Mouse (Mus musculus) cerebellum, adult 18-20 months (tissue): ENCODE results near the gene Nrros.

Source experiments
- DNase-seq, 2 experiments: peaks; one replicate each; pipeline ENCODE4 v3.0.0; 2021

Gene Nrros

DNA sequence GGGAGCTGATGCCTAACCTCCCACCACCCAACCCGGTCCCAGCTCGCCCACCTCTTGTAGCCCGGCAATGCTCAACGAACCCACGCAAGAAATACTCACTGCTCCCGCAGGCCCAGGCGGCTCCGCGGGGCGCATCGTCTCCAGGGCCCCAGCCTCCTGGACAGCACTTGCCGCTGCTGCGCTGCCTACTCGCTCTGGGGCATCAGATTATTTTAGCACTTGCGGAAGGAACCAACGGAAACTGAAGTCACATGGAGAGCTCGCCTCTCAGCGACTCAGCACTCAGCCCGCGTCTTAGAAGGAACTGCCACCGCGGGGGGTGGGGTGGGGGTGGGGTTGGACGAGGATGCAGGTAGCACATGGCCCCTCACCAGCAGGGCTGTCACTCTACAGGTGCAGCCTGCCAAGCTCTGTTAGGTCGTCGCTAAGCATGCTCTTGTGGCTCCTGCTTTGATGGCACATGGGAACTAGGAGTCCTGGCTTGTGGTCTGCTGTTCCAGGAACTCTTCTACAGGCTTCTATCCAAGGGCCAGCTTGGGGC is at the start of gene Nrros:
Gene Nrros (minus strand): TSS at position 314 of the 541 bp plus-strand sequence.
- peak; percentile 64 to 67 for DNase-seq

- no peak for DNase-seq
Measured at GRCm38 (mm10) chr16:32214804-32215576, 49.6 kb upstream of the Nrros start.

DNA sequence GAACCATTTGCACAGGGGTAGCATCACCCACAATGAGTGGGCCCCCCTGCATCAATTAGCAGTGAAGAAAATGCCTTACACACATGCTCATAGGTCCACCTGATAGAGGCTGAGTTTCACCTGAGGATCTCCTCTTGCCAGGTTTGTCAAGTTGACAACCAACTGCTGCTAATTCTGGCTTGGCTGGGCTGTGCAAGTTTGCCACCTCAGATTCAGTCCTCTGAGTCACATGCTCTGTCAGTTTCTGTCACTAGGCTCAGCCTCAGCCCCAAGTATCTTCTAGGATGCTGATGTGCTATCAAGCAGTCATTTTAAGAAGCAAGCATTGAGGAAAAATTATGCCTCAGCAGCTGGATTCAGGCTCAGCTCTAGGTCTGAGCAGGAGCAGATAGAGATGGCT is 48.8 kb upstream of the Nrros start:
- no peak for DNase-seq

GRCm38 (mm10) chr16:32204902-32205301 is 39.5 kb upstream of the Nrros start:
- DNase-seq: no peak

DNA sequence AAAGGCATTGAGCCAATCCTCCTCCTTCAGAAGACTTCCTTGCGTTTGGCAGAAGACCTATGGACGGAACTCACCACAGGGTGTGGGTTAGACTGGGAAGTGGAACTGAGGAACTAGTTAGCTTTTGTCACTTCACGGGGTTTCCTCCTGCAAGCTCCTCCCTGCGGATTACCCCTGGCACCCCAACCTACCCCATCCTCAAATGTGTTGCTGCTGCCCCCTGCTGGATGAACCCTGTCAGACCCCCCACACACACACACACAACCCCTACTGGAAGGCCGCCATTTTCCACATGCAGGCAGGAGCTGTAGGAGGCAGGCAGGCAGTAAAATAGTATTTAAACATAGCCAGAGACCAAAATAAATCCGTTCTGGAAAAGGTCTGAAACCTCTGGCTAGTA is 37.3 kb upstream of the Nrros start:
- peak; percentile 45 to 46 for DNase-seq

DNA sequence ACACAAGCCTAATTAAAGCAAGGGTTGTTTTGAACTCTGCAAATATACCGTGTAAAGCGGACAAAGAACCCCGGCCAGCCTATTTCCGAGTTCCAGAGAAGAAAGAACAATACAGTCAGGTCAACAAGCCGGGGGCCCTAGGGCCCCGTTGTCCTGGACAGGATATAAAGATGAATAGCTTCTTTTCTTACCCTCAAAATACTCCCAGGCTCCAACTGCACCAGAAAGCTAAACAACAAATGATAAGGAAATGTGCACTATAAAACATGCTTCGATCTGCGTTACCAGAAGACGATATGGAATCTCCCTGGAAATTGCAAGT is 35.6 kb upstream of the Nrros start:
- no peak for DNase-seq

DNA sequence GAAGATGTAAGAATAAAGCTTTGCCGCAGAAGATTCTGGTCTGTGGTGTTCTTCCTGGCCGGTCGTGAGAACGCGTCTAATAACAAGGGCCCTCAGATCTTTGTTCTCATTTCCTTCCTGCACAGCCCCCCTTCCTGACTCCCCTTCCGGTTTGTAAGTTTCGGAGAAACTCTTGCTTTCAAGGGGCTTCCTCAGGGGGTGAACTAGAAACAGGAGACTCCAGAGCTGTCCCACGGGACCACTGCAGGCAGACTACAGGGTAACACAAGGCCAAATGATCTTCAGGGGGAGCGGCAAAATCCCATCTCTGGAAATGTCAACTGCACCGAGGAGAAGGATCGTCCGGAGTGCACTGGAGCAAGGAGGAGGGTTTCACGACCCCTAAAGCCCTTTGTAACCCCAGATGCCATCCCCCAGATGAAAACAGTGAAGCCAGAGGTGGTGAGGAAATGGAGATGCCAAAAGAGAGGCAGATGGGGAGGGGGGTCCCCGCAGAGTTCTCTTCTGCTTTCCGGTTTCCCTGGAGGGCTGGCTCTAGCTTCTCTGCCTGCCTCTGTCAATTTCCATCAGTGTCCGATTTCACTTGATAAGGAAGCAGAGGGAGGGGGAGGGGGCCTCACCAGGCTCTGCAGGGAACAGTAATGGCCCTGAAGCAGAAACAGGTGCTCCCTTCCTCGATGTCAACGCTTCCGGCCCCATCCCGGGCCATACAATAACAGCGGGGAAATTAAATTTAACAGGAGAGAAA is 35.0 kb upstream of the Nrros start:
- DNase-seq: no peak

- no peak for DNase-seq
Measured at GRCm38 (mm10) chr16:32190011-32190441, 24.6 kb upstream of the Nrros start.

DNA sequence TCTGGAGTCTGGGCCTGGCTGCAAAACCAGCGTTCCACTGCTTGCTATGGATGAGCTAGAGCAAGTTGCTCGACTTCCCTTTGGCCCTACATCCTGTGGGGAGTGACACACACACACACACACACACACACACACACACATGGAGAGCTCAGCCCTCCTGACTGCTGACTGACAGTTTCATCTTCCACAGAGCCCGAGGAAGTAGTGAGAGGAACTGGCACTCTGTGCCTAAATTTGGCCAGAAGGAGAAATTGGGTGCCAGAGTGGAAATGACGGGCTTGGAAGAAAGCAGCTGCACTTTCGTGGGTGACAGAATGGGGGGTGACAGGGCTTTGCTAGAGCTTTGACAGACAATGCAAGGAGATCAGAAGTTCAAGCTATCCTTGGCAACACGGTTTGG is 23.7 kb upstream of the Nrros start:
- DNase-seq: no peak

DNA sequence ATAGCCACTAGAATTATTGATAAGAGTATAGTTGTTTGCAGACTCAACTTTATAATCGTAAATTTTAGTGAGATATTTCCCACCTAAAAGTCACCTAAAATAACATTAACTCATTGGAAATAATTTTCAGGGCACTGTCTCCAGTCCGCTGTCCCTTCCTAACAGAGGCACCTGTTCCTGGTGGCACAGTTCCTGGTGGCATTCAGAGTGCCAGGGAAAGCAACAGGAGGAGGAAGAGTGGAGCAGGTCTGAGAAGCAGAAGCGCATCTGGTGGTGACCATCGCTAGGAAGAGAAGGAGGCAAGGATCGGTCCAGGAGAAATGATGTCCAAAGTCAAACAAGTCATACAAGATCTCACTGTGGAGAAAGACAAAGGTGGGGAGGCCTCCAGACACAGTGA is 20.7 kb upstream of the Nrros start:
- peak; percentile 73 to 86 for DNase-seq

DNA sequence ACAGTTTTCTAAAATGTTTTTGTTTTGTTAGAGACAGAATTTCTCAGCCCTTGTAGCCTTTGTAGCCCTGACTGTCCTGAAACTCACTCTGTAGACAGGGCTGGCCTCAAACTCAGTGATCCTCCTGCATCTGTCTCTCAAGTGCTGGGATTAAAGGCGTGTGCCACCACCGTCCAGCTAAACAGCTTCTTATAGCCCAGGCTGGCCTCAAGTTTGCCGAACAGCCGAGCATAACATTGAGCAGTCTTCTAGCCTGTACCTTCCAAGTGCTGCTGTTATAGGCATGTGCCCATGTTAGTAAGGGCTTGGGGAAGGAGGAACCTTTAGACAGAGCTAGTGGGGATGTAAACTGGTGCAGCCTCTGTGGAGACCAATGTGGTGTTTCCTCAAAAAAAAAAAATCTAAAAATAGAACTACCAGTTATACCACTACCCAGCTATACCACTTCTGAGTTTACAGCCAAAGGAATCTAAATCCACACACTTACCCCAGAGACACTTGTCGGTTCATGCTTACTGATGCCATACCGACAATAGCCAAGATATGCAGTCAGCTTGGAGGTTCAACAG is 14.0 kb upstream of the Nrros start, which contains the start of gene Bex6:
Gene Bex6 (plus strand): TSS at position 491 of the 569 bp plus-strand sequence.
- no peak for DNase-seq

GRCm38 (mm10) chr16:32176896-32177686 is 11.7 kb upstream of the Nrros start:
- DNase-seq: no peak

DNA sequence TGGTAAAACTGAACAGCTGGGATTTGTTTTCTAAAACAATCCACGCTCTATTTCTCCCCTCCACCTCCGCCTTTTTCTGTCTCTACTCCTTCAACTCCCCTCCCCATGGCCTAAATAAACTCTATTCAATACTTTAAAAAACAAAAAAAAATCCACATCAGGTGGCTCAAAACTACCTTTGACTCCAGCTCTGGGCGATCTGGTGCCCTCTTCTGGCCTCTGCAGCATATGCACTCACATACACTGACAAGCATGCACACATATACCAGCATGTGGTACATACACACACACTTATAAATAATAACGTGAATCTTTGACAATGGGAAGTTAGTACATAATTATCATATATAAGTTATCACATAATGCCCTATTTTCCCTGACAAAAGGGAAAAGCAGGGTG is 9.6 kb upstream of the Nrros start:
- DNase-seq: no peak

GRCm38 (mm10) chr16:32174340-32175005 is 9.1 kb upstream of the Nrros start:
- no peak for DNase-seq

DNA sequence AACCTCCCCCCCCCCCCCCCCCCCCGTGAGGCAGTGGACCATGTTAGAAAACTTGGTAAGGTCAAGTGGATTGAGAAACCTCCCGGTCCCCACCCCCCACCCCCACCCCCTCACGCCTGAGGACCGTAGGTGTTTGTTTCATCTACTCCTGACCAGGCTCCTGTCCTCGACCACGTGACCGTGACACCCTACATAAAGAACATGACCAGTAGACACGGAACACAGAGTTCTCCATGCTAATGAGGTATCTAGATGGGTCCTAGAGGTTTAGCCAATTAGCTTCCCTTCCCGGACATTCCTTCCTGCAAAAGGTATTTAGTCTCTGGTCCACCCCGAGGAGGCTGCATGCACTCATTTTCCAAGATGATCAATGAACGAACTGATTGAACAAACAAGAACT is 8.0 kb upstream of the Nrros start:
- DNase-seq: no peak

- DNase-seq: no peak
Measured at GRCm38 (mm10) chr16:32171031-32171731, 5.8 kb upstream of the Nrros start.

DNA sequence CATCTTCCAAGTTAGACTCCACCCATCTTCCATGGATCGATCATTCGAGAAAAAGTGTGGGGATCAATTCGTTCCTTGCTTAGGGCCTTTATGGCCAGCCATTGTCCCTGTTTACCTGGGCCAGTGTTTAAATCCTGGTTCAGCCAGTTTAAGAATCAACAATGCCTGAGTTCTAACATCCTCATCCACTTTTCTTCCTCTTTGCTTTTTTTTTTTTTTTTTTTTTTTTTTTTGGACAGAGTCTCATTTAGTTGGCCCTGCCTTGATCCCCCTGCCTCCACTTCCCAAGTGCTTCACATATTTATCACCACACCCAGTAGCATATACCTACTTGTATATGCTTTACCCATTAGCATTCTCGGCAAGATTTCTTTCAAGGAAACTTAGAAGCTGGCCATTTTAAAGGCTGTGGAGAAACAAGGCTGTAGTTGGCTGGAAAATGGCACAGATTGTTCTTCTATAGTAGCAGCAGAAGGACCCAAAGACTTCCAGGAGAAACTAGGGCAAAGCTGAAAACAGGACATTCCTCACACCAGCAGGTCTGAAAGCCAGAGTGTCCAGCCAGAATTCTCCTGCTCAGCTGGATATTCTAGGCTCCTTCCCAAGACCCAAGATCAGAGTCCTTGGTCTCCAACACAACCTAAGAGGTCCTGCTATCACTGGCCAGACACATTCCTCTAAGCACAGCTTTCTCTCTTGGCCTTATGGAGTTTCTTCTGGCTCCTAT is 2.6 kb upstream of the Nrros start:
- DNase-seq: peak; percentile 73 to 75

GRCm38 (mm10) chr16:32164396-32165027 is 882 bp downstream of the Nrros start:
- peak; percentile 48 to 57 for DNase-seq

DNA sequence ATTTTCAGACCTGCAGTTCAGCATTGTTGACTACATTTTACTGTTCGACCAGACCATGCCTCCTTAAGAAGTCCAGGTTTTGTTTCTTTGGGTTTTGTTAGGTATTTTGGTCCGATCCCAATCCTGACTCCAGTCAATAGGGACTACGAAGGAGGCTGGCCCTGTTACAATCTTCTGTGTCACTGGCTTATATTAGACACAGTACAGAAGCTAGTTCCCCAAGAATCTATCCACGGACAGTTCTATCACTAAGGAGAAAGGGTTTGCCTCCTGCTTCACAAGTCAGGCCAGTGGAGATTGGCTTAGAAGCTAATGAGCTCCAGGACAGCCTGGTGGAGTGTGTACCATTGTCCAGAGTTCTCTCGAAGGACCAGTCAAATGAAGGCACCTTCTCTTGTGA is 1.5 kb downstream of the Nrros start:
- DNase-seq: no peak

DNA sequence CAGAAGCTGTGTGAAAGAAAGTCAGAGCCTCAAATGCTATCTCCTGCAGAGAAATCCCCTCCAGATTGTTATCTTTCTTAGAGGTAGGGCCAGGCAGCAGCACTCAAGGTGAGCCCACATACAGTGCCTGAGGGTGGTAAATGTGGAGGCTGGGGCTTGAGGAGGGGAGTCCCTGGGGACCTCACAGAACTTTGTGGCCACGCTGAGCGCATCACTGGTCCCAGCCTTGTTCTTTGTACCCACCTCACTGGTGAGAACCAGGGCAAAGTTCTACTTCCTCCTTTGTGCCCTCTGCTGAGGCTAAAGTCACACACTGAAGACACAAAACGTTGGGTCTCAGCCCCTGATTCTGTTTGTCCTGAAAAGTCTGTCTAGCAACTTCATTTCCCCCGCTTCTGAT is 2.0 kb downstream of the Nrros start:
- no peak for DNase-seq
